Mouse (Mus musculus) embryonic facial prominence, embryonic 11.5 days (tissue): Measurements from ENCODE around the gene Nipbl. TPM values are rescaled to one million over a fixed set of nuclear protein-coding genes. Genes with fewer than 3 reads are reported as not detected.

Experiments used
- ATAC-seq: fragments of 200-750 bp; cut with Nextera tagmentation; replicated peaks from 2 replicates; pipeline ENCODE4 v1.8.0; 2017; ENCODE audit warnings: low read depth; ENCODE audit not compliant: insufficient number of reproducible peaks, low FRiP score, low TSS enrichment
- DNase-seq: peaks from one replicate; pipeline ENCODE4 v3.0.0-alpha.2; 2015; ENCODE audit warnings: low spot score
- H3K27ac ChIP-seq: fragments of 300-500 bp; sonication (generic); replicated peaks from 2 replicates; pipeline ENCODE4 v1.5.1; 2014; ENCODE audit warnings: mild to moderate bottlenecking, low read depth, low read length, control low read depth
- H3K27me3 ChIP-seq: fragments of 300-500 bp; sonication (generic); 2 replicates; pipeline ENCODE4 v1.6.1; 2014; ENCODE audit warnings: mild to moderate bottlenecking, low read length, moderate library complexity, mixed read lengths; ENCODE audit not compliant: control insufficient read depth, insufficient read depth
- H3K36me3 ChIP-seq: fragments of 300-500 bp; sonication (generic); replicated peaks from 2 replicates; pipeline ENCODE4 v1.6.1; 2014; ENCODE audit warnings: low read depth, mild to moderate bottlenecking, low read length, moderate library complexity, mixed read lengths; ENCODE audit not compliant: control insufficient read depth, insufficient read depth
- H3K4me1 ChIP-seq: fragments of 300-500 bp; sonication (generic); 2 replicates; pipeline ENCODE4 v1.6.1; 2014; ENCODE audit warnings: low read length, mixed read lengths; ENCODE audit not compliant: control insufficient read depth, insufficient read depth
- H3K4me2 ChIP-seq: fragments of 300-500 bp; sonication (generic); 2 replicates; pipeline ENCODE4 v1.6.1; 2014; ENCODE audit warnings: low read depth, mild to moderate bottlenecking, control low read depth, low read length, moderate library complexity
- H3K4me3 ChIP-seq: fragments of 300-500 bp; sonication (generic); 2 replicates; pipeline ENCODE4 v1.5.1; 2014; ENCODE audit warnings: low read depth, low read length, control low read depth
- H3K9ac ChIP-seq: fragments of 300-500 bp; sonication (generic); replicated peaks from 2 replicates; pipeline ENCODE4 v1.6.1; 2014; ENCODE audit warnings: mild to moderate bottlenecking, control low read depth, low read length
- H3K9me3 ChIP-seq: fragments of 300-500 bp; sonication (generic); replicated peaks from 2 replicates; pipeline ENCODE4 v1.6.1; 2016; ENCODE audit warnings: mild to moderate bottlenecking, low read length, inconsistent platforms, mixed read lengths; ENCODE audit not compliant: control insufficient read depth
- WGBS: fragments of 180-500 bp; shearing (Covaris S2); extraction: QIAGEN DNeasy Blood & Tissue Kit; methylation state at CpG from one replicate; pipeline ENCODE4 v1.1.7; 2014; 5-methylcytosine and 5-hydroxymethylcytosine counted together
- polyA plus RNA-seq: library from polyadenylated mRNA; unstranded; fragments of >200 nt; fragmentation: Nextera tagmentation; extraction: Ambion mirVana; gene quantifications from 2 replicates; pipeline ENCODE4 v1.2.1, GENCODE M21; 2014

Nipbl gene
- polyA plus RNA-seq, 1 experiment from 2014 or later: 23.5 TPM

DNA sequence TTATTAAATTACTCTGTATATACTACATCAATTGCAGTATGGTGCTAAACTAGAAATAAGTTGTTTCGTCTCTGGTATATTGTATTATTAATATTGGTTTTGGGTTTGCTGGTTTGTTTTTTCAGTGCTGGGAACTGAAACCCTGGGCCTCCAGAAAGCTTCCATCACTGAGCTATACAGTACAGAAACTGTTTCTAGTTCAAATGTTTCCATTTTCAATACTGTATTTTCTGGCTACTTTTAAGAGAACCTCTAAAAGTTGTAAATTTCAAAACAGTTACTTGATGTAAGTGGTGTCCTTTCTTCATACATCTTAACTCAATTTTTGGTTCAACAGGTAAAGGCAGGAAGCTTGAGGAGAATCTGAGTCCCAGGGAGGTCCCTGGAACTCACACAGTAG lies 68.6 kb downstream of the Nipbl start:
- Histone ChIP-seq H3K27me3 (no peaks in the 10 kb centered on the region), H3K4me3 (no peak overlapping the region), H3K27ac (no peak overlapping the region), H3K4me2 (no peak overlapping the region), H3K9ac (no peak overlapping the region), H3K4me1 (no peaks in the 10 kb centered on the region), H3K9me3 (no peaks in the 10 kb centered on the region), H3K36me3 (peaks cover 2% of the 10 kb centered on the region; the same call in 1 of the 2 replicates)
- ATAC-seq (no peak), DNase-seq (no peak)
- WGBS: 94% methylated on average over 1 of the region's 1 CpGs

DNA sequence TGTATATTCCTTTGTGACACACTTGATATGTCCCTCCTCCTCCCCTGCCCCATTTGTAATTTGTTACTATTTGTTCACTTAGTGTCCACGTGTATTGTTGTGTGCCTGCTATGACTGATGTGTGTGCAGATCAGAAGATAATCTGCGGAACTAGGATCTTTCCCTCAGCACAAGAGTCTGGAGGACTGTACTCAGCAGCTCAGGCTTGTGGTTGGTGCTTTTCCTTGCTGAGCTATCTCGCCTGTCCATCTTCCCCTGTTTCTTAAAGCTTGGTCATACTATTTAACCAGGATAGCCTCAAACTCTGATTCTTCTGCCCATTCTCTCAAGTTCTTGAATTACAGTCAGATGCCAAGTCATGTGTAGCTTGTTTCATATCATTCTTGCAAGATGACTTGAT lies 69.5 kb downstream of the Nipbl start:
- Histone ChIP-seq H3K4me3 (no peak overlapping the region), H3K9ac (no peak overlapping the region), H3K4me1 (no peaks in the 10 kb centered on the region), H3K36me3 (peaks cover 2% of the 10 kb centered on the region; the same call in 1 of the 2 replicates), H3K9me3 (no peaks in the 10 kb centered on the region), H3K27me3 (no peaks in the 10 kb centered on the region), H3K4me2 (no peak overlapping the region), H3K27ac (no peak overlapping the region)
- WGBS: 79% methylated on average over 3 of the region's 3 CpGs
- ATAC-seq: no peak
- no peak for DNase-seq

DNA sequence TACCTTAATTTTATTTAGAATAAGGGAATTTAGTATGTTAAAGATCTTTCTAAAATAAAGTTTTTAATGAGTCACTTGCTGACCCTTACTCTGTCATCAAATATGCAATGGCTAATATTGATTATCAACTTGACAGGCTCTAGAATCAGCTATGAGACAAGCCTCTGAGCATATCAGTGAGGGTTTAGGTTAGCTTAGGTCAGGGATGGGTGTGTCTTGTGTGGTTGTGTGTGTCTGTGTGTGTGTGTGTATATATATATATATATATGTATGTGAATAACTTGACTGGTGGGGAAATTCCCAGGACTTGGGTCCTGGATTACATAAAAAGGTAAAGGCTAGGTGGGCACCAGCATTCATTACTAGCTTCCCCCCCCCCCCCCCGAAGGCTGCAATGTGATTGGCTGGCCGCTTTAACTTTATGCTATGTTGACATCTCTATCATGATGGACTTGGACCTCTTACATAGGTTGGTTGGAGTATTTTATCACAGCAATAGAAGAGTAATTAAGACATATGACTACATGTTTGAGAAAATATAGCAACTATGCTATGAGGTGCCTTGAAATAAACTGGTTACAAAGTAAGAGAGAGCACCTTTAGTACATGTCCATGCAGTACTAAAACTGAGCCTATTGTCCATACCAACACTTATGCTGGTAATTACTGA lies 97.0 kb downstream of the Nipbl start:
- 92% methylated on average over 1 of the region's 2 CpGs for WGBS
- Histone ChIP-seq H3K27ac (no peak overlapping the region), H3K9me3 (no peaks in the 10 kb centered on the region), H3K4me2 (no peak overlapping the region), H3K36me3 (no peaks in the 10 kb centered on the region; the same call in 1 of the 2 replicates), H3K9ac (no peak overlapping the region), H3K4me3 (no peak overlapping the region), H3K27me3 (no peaks in the 10 kb centered on the region), H3K4me1 (no peaks in the 10 kb centered on the region)
- ATAC-seq (no peak), DNase-seq (no peak)

DNA sequence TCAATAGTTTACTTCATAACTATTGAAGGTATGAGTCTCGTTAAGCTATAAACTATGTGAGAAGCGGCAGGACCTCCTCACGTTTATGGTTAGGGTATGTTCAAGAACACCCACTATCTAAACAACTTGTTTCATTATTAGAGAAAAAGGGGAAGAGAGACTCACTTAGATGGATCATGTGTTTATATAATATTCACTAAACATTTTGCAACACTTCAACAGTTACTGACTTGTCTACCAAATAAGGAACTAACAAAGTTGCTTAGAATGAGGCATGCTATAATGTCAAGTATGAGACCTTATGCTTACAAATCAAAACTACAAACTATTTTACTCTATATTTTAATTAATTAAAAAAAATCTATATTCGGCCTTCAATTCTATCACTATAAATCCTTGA lies 103.7 kb downstream of the Nipbl start:
- Histone ChIP-seq H3K9me3 (no peaks in the 10 kb centered on the region), H3K36me3 (no peaks in the 10 kb centered on the region)

DNA sequence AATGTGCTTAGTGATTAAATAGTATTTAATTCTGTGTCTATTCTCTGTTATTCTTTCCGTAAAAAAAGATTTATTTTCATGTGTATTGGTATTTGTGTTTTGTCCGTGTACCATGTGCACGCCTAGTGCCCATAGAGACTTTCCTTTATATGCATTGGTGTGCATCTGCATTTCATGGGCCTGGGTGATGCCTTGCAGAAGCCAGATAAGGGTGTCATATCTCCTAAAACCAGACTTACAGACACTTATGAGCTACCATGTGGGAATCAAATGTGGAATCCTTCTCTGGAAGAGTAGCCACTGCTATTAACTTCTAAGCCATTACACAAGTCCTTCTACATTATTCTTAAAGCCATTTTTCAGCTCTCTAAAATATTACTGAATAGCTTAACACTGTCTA lies 112.7 kb downstream of the Nipbl start:
- ATAC-seq (no peak), DNase-seq (no peak)
- Histone ChIP-seq H3K4me2 (no peak overlapping the region), H3K9me3 (no peaks in the 10 kb centered on the region), H3K27me3 (no peaks in the 10 kb centered on the region), H3K36me3 (no peaks in the 10 kb centered on the region; the same call in none of the 2 replicates), H3K4me3 (no peak overlapping the region), H3K9ac (no peak overlapping the region), H3K27ac (no peak overlapping the region), H3K4me1 (no peaks in the 10 kb centered on the region)
- WGBS: 93% methylated on average over 3 of the region's 3 CpGs

More for the DNA sequence above, 103.7 kb downstream of the Nipbl start:
- H3K27ac ChIP-seq: no peak overlapping the region
- DNase-seq (no peak), ATAC-seq (no peak)
- H3K4me2 ChIP-seq: no peak overlapping the region
- H3K4me1 ChIP-seq: no peaks in the 10 kb centered on the region
- H3K9ac ChIP-seq: no peak overlapping the region
- no peak overlapping the region for H3K4me3 ChIP-seq
- H3K27me3 ChIP-seq: no peaks in the 10 kb centered on the region
- 94% methylated on average over 4 of the region's 4 CpGs for whole genome bisulfite sequencing

DNA sequence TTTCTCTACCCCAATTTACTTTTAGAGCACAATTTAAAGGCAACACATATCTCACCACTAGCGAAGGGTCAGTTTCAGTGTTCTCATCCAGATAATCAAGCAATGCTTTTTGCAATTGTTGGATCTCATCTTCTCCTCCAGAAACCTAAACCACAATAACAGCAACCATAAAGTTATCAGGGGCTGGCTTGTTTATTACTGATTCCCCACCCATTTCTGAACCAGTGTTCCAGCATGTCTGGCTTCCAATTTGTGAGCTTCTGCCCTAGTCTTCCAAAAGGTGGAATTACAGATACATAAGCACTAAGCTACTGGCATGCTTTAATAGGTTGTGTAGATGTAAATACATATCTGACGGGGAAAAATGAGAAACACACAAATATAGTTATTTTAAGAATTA lies 118.6 kb downstream of the Nipbl start:
- Histone ChIP-seq H3K4me3 (no peak overlapping the region), H3K4me1 (no peaks in the 10 kb centered on the region), H3K4me2 (no peak overlapping the region), H3K27ac (no peak overlapping the region), H3K36me3 (no peaks in the 10 kb centered on the region; the same call in 1 of the 2 replicates), H3K9me3 (no peaks in the 10 kb centered on the region), H3K9ac (no peak overlapping the region), H3K27me3 (no peaks in the 10 kb centered on the region)
- no peak for DNase-seq
- no peak for ATAC-seq
- 92% methylated on average over 2 of the region's 2 CpGs for WGBS

DNA sequence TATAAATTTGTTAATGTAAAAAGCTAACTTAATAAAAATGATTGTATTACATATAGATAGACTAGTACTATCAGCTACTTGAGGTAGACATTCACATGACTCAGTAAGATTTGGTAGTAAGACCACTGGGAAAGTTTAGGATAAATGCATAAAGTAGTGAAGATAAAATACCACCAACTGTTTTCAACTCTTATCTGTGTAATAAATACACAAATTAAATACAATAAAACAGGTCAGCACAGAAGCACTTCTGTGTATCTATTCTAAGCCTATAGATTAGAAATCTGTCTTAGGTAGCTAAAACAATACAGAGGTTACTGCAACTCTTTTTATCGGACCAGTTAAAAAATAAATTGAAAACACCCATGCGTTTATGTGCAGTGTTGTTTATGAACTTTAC lies 119.4 kb downstream of the Nipbl start:
- Histone ChIP-seq H3K9me3 (no peaks in the 10 kb centered on the region), H3K27me3 (no peaks in the 10 kb centered on the region), H3K4me3 (no peak overlapping the region), H3K9ac (no peak overlapping the region), H3K27ac (no peak overlapping the region), H3K4me2 (no peak overlapping the region), H3K4me1 (no peaks in the 10 kb centered on the region), H3K36me3 (no peaks in the 10 kb centered on the region; the same call in 1 of the 2 replicates)
- DNase-seq: no peak
- 94% methylated on average over 2 of the region's 2 CpGs for WGBS
- no peak for ATAC-seq

DNA sequence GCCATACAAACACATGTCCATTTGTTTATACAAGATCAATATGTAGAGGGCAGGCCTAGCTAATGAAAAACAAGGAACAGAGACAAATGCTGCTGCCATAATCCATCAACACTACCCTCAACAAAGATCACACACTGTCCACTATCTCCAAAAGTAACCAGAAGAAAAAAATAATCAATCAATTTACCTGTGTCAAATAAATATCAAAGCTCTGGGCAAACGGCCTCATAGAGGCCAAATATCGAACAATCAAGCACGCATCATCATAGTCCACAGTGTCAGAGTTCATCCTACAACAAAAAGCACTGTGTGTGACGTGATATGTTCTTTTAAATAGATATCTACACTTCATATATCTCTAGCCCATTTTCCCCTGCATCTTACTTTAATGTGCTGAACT lies 120.2 kb downstream of the Nipbl start:
- H3K27ac ChIP-seq: no peak overlapping the region
- H3K9ac ChIP-seq: no peak overlapping the region
- H3K9me3 ChIP-seq: no peaks in the 10 kb centered on the region
- DNase-seq: no peak
- H3K4me2 ChIP-seq: no peak overlapping the region
- no peaks in the 10 kb centered on the region for H3K4me1 ChIP-seq
- WGBS: 97% methylated on average over 4 of the region's 4 CpGs
- H3K27me3 ChIP-seq: no peaks in the 10 kb centered on the region
- no peak for ATAC-seq
- H3K36me3 ChIP-seq: no peaks in the 10 kb centered on the region; the same call in none of the 2 replicates
- no peak overlapping the region for H3K4me3 ChIP-seq
